24 mouse cellular contexts compared by ENCODE assay signal in genomic region chr7:142321637-142322306, GRCm38 (mm10). TPM values are rescaled to one million over a fixed set of nuclear protein-coding genes. Genes with fewer than 3 reads are reported as not detected.
DNase-seq lines count a peak whose midpoint lies in the region; ATAC-seq and TF ChIP-seq lines count a peak whose summit lies in the region.
"Not testable (repeated sequence)": the region's sequence is repeated elsewhere in the genome, so short reads cannot be mapped to it uniquely, and the experiment has no call there.
"Had no signal": no experiment of that assay in that cellular context is flagged by ENCODE, and none has a peak within 500 bp of the region (broad histone marks: within the 10 kb centered on the region; RNA-seq: fewer than 3 reads in every experiment).

No protein-coding gene starts in this region.

- peak overlapping the region; percentile 74; the same call in 1 of the 2 replicates for H3K27ac ChIP-seq in embryonic facial prominence, embryonic 11.5 days (replicated peaks; ENCODE audit: low read depth, low read length)
- H3K27ac ChIP-seq in forebrain, embryonic 10.5 days, result peak overlapping the region; percentile 40; the same call in 1 of the 2 replicates
- peak overlapping the region; percentile 63 for H3K27ac ChIP-seq in heart, embryonic 15.5 days
- H3K27ac ChIP-seq in hindbrain, embryonic 13.5 days, result peak overlapping the region; percentile 40; the same call in 1 of the 2 replicates
- peak overlapping the region; percentile 85 for H3K27ac ChIP-seq in limb, embryonic 10.5 days
- H3K27ac ChIP-seq in lung, embryonic 14.5 days (ENCODE audit: low read depth), result 0 out of 2 replicates have a peak overlapping the region, but pooled peaks have one; percentile 12
- H3K27ac ChIP-seq in stomach, embryonic 15.5 days, result peak overlapping the region; percentile 82

- not testable (repeated sequence) for DNase-seq in embryonic facial prominence, embryonic 11.5 days (ENCODE audit: low spot score); forebrain, embryonic 10.5 days (ENCODE audit: extremely low spot score, low spot score); limb, embryonic 10.5 days (ENCODE audit: low spot score); lung, embryonic 14.5 days
- DNase-seq in thymus, postnatal 4 days, result peak; percentile 38

- not testable (repeated sequence) for H3K9me3 ChIP-seq in embryonic facial prominence, embryonic 11.5 days (replicated peaks; ENCODE audit: control insufficient read depth, low read length); forebrain, embryonic 10.5 days; heart, embryonic 15.5 days (replicated peaks); hindbrain, embryonic 13.5 days; limb, embryonic 10.5 days (replicated peaks); lung, embryonic 14.5 days (ENCODE audit: low read depth, low read length); stomach, embryonic 15.5 days

- not testable (repeated sequence) for H3K4me2 ChIP-seq in embryonic facial prominence, embryonic 11.5 days (ENCODE audit: low read depth, low read length); heart, embryonic 15.5 days; hindbrain, embryonic 13.5 days; lung, embryonic 14.5 days; stomach, embryonic 15.5 days

- ATAC-seq in embryonic facial prominence, embryonic 11.5 days (replicated peaks; ENCODE audit: insufficient number of reproducible peaks, low FRiP score, low TSS enrichment, low read depth), result peak; percentile 67
- not testable (repeated sequence) for ATAC-seq in heart, embryonic 15.5 days (replicated peaks; ENCODE audit: insufficient number of reproducible peaks, insufficient read depth, low FRiP score, low read depth); hindbrain, embryonic 13.5 days (ENCODE audit: low FRiP score); lung, embryonic 14.5 days (ENCODE audit: insufficient read depth); stomach, embryonic 15.5 days (ENCODE audit: insufficient read depth, low FRiP score, low read depth)

- H3K9ac ChIP-seq in embryonic facial prominence, embryonic 11.5 days (replicated peaks; ENCODE audit: low read length); heart, embryonic 15.5 days; hindbrain, embryonic 13.5 days; lung, embryonic 14.5 days; stomach, embryonic 15.5 days: not testable (repeated sequence)

- not testable (repeated sequence) for H3K27me3 ChIP-seq in embryonic facial prominence, embryonic 11.5 days (ENCODE audit: control insufficient read depth, insufficient read depth, low read length); forebrain, embryonic 10.5 days (ENCODE audit: poor library complexity, severe bottlenecking); heart, embryonic 15.5 days; hindbrain, embryonic 13.5 days; limb, embryonic 10.5 days (ENCODE audit: low read depth, poor library complexity, severe bottlenecking); lung, embryonic 14.5 days (ENCODE audit: insufficient read depth, low read length); stomach, embryonic 15.5 days (replicated peaks)

- TF ChIP-seq CTCF in lung, embryonic 14.5 days (IDR thresholded peaks at IDR 0.05; ENCODE audit: low read depth), result not testable (repeated sequence)

- H3K4me1 ChIP-seq in embryonic facial prominence, embryonic 11.5 days (ENCODE audit: control insufficient read depth, insufficient read depth, low read length); forebrain, embryonic 10.5 days; lung, embryonic 14.5 days (ENCODE audit: insufficient read depth): not testable (repeated sequence)
- H3K4me1 ChIP-seq in heart, embryonic 15.5 days (replicated peaks), result peaks cover 29% of the 10 kb centered on the region
- H3K4me1 ChIP-seq in hindbrain, embryonic 13.5 days (replicated peaks), result peaks cover 26% of the 10 kb centered on the region
- H3K4me1 ChIP-seq in limb, embryonic 10.5 days, result peaks cover 48% of the 10 kb centered on the region
- H3K4me1 ChIP-seq in stomach, embryonic 15.5 days, result peaks cover 14% of the 10 kb centered on the region

- not testable (repeated sequence) for H3K4me3 ChIP-seq in embryonic facial prominence, embryonic 11.5 days (ENCODE audit: low read depth, low read length); forebrain, embryonic 10.5 days; heart, embryonic 15.5 days; hindbrain, embryonic 13.5 days; limb, embryonic 10.5 days; lung, embryonic 14.5 days (ENCODE audit: low read depth, low read length); stomach, embryonic 15.5 days (replicated peaks)

- H3K36me3 ChIP-seq in embryonic facial prominence, embryonic 11.5 days (replicated peaks; ENCODE audit: control insufficient read depth, insufficient read depth, low read depth, low read length); forebrain, embryonic 10.5 days (replicated peaks); heart, embryonic 15.5 days; hindbrain, embryonic 13.5 days; limb, embryonic 10.5 days; lung, embryonic 14.5 days (ENCODE audit: insufficient read depth); stomach, embryonic 15.5 days: not testable (repeated sequence)

- WGBS in embryonic facial prominence, embryonic 11.5 days, result 31% methylated on average over 3 of the region's 10 CpGs
- 52% methylated on average over 6 of the region's 10 CpGs for WGBS in forebrain, embryonic 10.5 days
- 68% methylated on average over 5 of the region's 10 CpGs for WGBS in heart, embryonic 15.5 days
- 50% methylated on average over 7 of the region's 10 CpGs for WGBS in hindbrain, embryonic 13.5 days
- 14% methylated on average over 5 of the region's 10 CpGs for WGBS in limb, embryonic 10.5 days
- 50% methylated on average over 3 of the region's 10 CpGs for WGBS in lung, embryonic 14.5 days
- 60% methylated on average over 6 of the region's 10 CpGs for WGBS in stomach, embryonic 15.5 days

RNA-seq across cellular contexts. Expression of gene Krtap5-4, which starts 18.4 kb away (rescaled TPM):
- polyA plus RNA-seq in embryonic facial prominence, embryonic 11.5 days (2014; fragmentation: Nextera tagmentation; extraction: Ambion mirVana), result 0.20 TPM in 1 of 2 replicates, not detected in the other
- not detected in 2 replicates for polyA plus RNA-seq in forebrain, embryonic 10.5 days (2016; fragmentation: Nextera tagmentation; extraction: Ambion mirVana)
- polyA plus RNA-seq in heart, embryonic 15.5 days (2015; fragmentation: Nextera tagmentation; extraction: Ambion mirVana), result not detected in 2 replicates
- not detected in 2 replicates for polyA plus RNA-seq in hindbrain, embryonic 13.5 days (2015; fragmentation: Nextera tagmentation; extraction: Ambion mirVana)
- not detected in 2 replicates for polyA plus RNA-seq in limb, embryonic 10.5 days (2016; fragmentation: Nextera tagmentation; extraction: Ambion mirVana)
- polyA plus RNA-seq in lung, embryonic 14.5 days (2014; fragmentation: Nextera tagmentation; extraction: Ambion mirVana), result not detected in 2 replicates
- not detected in 2 replicates for polyA plus RNA-seq in stomach, embryonic 15.5 days (2015; fragmentation: Nextera tagmentation; extraction: Ambion mirVana)
- polyA plus RNA-seq: cerebellum, adult 2 months; cortical plate, adult 2 months; forebrain, embryonic 13.5 days; G1E; gonadal fat pad, adult 2 months; hindbrain, embryonic 15.5 days; inflammation-experienced regulatory T-cells, adult 6 months; kidney, adult 2 months; kidney, postnatal 0 days; liver, embryonic 11.5 days; liver, embryonic 16.5 days; lung, embryonic 16.5 days; midbrain, embryonic 12.5 days; midbrain, postnatal 0 days; myocyte; neural tube, embryonic 12.5 days had no signal

RNA-seq across cellular contexts. Expression of gene Krtap5-1, which starts 24.9 kb away (rescaled TPM):
- not detected in 2 replicates for polyA plus RNA-seq in embryonic facial prominence, embryonic 11.5 days (2014; fragmentation: Nextera tagmentation; extraction: Ambion mirVana)
- polyA plus RNA-seq in forebrain, embryonic 10.5 days (2016; fragmentation: Nextera tagmentation; extraction: Ambion mirVana), result not detected in 2 replicates
- not detected in 2 replicates for polyA plus RNA-seq in heart, embryonic 15.5 days (2015; fragmentation: Nextera tagmentation; extraction: Ambion mirVana)
- not detected in 2 replicates for polyA plus RNA-seq in hindbrain, embryonic 13.5 days (2015; fragmentation: Nextera tagmentation; extraction: Ambion mirVana)
- polyA plus RNA-seq in limb, embryonic 10.5 days (2016; fragmentation: Nextera tagmentation; extraction: Ambion mirVana), result not detected in 2 replicates
- polyA plus RNA-seq in lung, embryonic 14.5 days (2014; fragmentation: Nextera tagmentation; extraction: Ambion mirVana), result not detected in 2 replicates
- not detected in 2 replicates for polyA plus RNA-seq in stomach, embryonic 15.5 days (2015; fragmentation: Nextera tagmentation; extraction: Ambion mirVana)
- polyA plus RNA-seq: cerebellum, adult 2 months; cortical plate, adult 2 months; forebrain, embryonic 13.5 days; G1E; gonadal fat pad, adult 2 months; hindbrain, embryonic 15.5 days; inflammation-experienced regulatory T-cells, adult 6 months; kidney, adult 2 months; kidney, postnatal 0 days; liver, embryonic 11.5 days; liver, embryonic 16.5 days; lung, embryonic 16.5 days; midbrain, embryonic 12.5 days; midbrain, postnatal 0 days; myocyte; neural tube, embryonic 12.5 days had no signal

RNA-seq across cellular contexts. Expression of gene Gm4559, which starts 47.6 kb away (rescaled TPM):
- polyA plus RNA-seq in embryonic facial prominence, embryonic 11.5 days (2014; fragmentation: Nextera tagmentation; extraction: Ambion mirVana), result not detected in 2 replicates
- polyA plus RNA-seq in forebrain, embryonic 10.5 days (2016; fragmentation: Nextera tagmentation; extraction: Ambion mirVana), result not detected in 2 replicates
- not detected in 2 replicates for polyA plus RNA-seq in heart, embryonic 15.5 days (2015; fragmentation: Nextera tagmentation; extraction: Ambion mirVana)
- not detected in 2 replicates for polyA plus RNA-seq in hindbrain, embryonic 13.5 days (2015; fragmentation: Nextera tagmentation; extraction: Ambion mirVana)
- not detected in 2 replicates for polyA plus RNA-seq in limb, embryonic 10.5 days (2016; fragmentation: Nextera tagmentation; extraction: Ambion mirVana)
- not detected in 2 replicates for polyA plus RNA-seq in lung, embryonic 14.5 days (2014; fragmentation: Nextera tagmentation; extraction: Ambion mirVana)
- not detected in 2 replicates for polyA plus RNA-seq in stomach, embryonic 15.5 days (2015; fragmentation: Nextera tagmentation; extraction: Ambion mirVana)
- polyA plus RNA-seq: cerebellum, adult 2 months; cortical plate, adult 2 months; forebrain, embryonic 13.5 days; G1E; gonadal fat pad, adult 2 months; hindbrain, embryonic 15.5 days; inflammation-experienced regulatory T-cells, adult 6 months; kidney, adult 2 months; kidney, postnatal 0 days; liver, embryonic 11.5 days; liver, embryonic 16.5 days; lung, embryonic 16.5 days; midbrain, embryonic 12.5 days; midbrain, postnatal 0 days; myocyte; neural tube, embryonic 12.5 days had no signal

RNA-seq across cellular contexts. Expression of gene Ifitm10, which starts 51.8 kb away (rescaled TPM):
- 0.97 and 1.9 TPM in 2 replicates for polyA plus RNA-seq in embryonic facial prominence, embryonic 11.5 days (2014; fragmentation: Nextera tagmentation; extraction: Ambion mirVana)
- 0.51 and 1.00 TPM in 2 replicates for polyA plus RNA-seq in forebrain, embryonic 10.5 days (2016; fragmentation: Nextera tagmentation; extraction: Ambion mirVana)
- polyA plus RNA-seq in heart, embryonic 15.5 days (2015; fragmentation: Nextera tagmentation; extraction: Ambion mirVana), result 4.7 and 5.5 TPM in 2 replicates
- 2.3 and 2.6 TPM in 2 replicates for polyA plus RNA-seq in hindbrain, embryonic 13.5 days (2015; fragmentation: Nextera tagmentation; extraction: Ambion mirVana)
- polyA plus RNA-seq in limb, embryonic 10.5 days (2016; fragmentation: Nextera tagmentation; extraction: Ambion mirVana), result 0.53 and 0.73 TPM in 2 replicates
- polyA plus RNA-seq in lung, embryonic 14.5 days (2014; fragmentation: Nextera tagmentation; extraction: Ambion mirVana), result 3.4 and 4.0 TPM in 2 replicates
- 1.7 and 2.8 TPM in 2 replicates for polyA plus RNA-seq in stomach, embryonic 15.5 days (2015; fragmentation: Nextera tagmentation; extraction: Ambion mirVana)

Comparison
In these comparisons a context has a peak if more than half of its experiments do, and no peak if none do; other contexts are left out.
1. H3K27ac ChIP-seq: peak in every context shown above with its lines; median percentile 85 in limb, embryonic 10.5 days; 82 in stomach, embryonic 15.5 days; 74 in embryonic facial prominence, embryonic 11.5 days; 63 in heart, embryonic 15.5 days; 40 in forebrain, embryonic 10.5 days; 40 in hindbrain, embryonic 13.5 days; 12 in lung, embryonic 14.5 days.